Mouse (Mus musculus) lung, postnatal 25 days (tissue): ENCODE data around the gene C130050O18Rik.
A peak's percentile ranks its signal among the peaks of the same experiment; 100 is the strongest.

Experiments
- DNase-seq: peaks from one replicate; pipeline ENCODE4 v3.0.0; 2022; ENCODE audit warnings: low spot score

Gene C130050O18Rik

DNA sequence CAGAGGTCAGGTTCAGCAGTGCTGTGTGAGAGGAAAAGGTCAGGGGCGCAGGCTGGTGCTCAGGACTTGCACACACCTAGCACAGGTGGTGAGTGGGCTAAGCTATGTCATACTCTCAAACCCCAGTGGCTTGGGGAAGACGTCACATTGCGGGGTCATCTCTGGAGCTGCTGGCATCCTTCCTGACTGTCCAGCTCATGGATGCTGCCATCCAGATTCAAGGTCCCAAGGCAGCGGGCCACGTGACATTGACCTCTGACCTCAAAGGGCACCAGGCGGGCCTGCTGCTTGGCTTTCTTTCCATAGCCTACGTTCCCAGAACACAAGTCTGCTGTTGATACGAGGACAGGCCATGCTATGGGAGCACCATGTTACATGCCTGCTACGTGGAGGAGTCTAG is 21.9 kb downstream of the C130050O18Rik start:
- no peak for DNase-seq

DNA sequence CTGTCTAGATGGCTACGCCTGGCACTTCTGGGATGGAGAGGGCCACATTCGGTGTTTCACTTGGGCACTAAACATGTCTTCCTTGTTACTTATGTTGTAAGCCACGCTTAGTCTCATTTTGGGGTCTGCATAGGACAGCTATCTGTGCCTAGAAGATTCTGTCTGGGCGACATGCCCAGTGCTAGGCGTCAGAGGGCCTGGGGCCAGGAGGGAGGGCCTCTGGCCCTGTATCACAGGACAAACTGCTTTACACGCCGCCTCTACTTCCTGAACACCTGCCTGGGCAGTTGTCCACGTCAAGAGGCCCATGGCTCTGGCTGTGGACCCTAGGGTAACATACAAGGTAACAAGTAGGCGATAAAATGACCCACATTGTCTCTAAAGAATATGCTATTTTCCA is 22.9 kb downstream of the C130050O18Rik start:
- DNase-seq: peak; percentile 42

DNA sequence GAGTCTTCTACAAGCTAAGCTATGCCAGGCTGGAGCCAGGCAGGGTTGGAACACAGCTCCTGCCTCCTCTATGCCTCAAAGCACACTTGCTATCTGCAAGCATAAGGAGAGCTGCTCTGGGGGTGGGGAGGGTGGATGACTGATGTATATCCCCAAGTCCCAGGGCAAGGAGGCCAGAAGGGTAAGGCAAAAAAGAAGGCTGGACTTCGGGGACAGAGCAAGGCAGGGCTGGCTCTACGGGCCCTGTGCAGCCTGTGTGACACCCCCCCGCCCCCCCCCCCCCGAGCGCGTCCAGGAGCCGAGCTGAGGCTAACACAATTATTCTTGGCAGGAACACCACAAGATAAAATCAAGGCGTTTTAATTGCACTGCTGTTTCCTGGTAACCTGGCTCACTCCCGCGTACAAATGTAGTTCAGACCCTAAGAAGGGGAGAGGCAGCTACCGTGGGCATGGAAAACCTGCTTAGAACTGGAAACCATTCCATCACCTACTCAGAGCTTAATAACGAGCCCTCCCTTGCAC is 24.8 kb downstream of the C130050O18Rik start:
- no peak for DNase-seq

GRCm38 (mm10) chr5:139432333-139432732 is 27.3 kb downstream of the C130050O18Rik start:
- DNase-seq: no peak

DNA sequence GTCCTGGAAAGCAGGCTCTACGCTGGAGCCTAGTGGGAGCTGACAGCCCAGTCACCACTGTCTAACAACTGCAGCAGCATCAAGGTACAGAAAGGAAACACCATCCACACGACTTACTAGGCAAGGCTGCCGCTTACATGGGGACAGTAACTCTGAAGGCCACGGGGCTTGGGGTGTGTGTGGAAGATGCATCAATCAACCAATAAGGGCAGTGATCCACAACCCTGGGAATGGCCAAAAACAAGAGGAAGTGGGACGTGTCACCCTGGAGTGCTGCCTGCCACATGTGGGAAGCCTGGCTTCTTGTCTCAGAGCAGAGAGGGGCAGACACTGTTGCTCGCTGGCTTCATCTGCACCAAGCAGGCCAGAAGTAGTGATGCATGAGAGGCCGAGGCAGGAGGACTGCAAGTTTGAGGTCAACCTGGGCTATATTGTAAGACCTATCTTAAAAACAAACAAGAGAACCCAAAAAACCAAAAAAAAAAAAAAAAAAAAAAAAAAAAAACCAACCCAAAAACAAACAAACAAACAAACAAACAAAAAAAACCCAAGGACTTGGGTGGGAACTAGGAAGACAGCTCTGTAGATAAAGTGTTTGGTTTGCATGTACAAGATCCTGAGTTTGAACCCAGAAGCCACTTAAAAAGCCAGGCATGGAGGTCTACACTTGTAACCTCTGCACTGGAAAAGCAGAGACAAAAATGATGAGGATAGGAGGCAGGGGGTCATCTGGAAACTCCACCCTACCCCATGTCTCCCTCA is 27.8 kb downstream of the C130050O18Rik start:
- no peak for DNase-seq

DNA sequence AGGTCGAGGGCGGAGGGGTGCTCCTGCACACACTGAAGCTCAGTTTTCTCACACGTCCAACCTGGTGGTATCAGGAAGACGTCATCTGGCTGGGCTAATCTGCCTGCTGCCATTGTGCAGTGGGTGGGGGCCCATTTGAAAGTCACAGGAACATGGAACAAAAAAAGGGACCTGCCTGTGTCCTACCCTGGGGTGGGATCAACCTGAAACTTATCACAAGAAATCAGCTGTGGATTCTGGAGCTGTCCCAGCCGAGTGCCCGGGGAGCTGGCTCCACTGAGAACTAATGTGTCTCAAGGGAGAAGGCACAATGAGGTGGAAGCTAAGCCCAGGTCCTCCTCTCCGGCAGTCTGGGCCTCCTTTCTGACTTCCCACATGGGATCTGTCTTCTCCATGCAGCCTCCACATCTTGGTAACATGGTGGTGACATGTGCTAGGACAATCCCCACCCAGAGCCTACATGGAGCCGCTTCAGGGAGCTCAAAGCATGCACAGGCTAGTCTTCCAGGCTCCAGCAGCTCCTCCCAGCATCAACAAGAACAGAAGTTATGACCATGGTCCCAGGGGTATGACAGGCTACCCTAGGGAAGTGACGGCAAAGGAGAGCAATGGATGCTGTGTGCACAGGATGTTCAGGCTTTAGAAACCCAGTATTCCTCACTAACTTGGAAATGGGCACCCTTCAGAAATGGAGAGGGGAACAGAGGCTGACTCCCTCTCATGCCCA is 28.9 kb downstream of the C130050O18Rik start:
- no peak for DNase-seq

GRCm38 (mm10) chr5:139434940-139435339 is 29.9 kb downstream of the C130050O18Rik start:
- no peak for DNase-seq

DNA sequence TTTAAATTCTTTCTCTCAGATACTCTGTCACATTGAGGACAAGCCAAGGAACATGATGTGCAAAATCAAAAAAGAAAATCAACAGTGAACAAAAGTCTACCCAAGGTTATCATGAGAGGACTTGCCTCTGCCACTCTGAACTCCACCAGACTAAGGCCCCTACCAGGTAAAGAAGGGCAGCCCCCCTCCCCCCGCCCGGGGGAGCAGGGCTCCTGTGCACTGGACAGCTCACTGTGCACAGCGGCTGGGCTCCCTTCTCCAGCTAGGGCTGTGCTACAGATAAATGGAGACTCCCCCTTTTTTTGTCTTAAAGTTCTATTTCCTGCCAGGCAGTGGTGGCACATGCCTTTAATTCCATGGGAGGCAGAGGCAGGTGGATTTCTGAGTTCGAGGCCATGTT is 32.7 kb downstream of the C130050O18Rik start:
- no peak for DNase-seq

GRCm38 (mm10) chr5:139438440-139438839 is 33.4 kb downstream of the C130050O18Rik start:
- DNase-seq: no peak

DNA sequence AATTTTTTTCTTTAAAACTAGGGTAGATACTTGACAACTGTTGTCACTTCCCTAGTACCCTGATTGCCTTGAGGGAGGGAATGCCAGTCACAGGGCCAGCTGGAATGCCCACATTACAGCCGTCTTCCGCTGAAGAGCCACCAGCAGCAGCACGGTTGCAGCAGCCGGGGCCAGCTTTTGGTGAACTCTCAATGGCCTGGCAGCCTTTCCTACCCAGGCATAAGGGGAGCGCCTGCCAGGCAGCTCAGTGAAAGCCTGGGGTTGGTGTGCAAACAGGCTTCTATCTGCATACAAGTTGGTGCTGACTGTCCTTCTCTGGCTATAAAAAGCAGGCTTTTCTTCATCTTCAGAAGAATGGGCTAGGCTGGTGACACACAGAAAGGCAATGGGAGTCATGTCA is 35.4 kb downstream of the C130050O18Rik start:
- no peak for DNase-seq

GRCm38 (mm10) chr5:139440926-139441725 is 36.0 kb downstream of the C130050O18Rik start:
- no peak for DNase-seq

DNA sequence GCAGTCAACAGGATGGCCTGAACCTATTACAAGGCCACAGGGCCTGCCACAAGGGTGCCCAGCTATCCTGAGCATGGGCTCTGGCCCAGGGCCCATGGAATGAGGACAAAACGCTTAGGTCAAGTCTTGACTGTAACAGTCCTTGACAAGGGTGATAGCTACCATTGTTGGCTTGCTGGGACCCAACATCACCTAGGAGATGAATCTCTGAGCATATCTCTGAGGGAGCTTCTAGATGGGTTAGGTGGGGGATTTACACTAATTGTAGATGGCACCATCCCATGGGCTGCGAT is 36.6 kb downstream of the C130050O18Rik start:
- no peak for DNase-seq

DNA sequence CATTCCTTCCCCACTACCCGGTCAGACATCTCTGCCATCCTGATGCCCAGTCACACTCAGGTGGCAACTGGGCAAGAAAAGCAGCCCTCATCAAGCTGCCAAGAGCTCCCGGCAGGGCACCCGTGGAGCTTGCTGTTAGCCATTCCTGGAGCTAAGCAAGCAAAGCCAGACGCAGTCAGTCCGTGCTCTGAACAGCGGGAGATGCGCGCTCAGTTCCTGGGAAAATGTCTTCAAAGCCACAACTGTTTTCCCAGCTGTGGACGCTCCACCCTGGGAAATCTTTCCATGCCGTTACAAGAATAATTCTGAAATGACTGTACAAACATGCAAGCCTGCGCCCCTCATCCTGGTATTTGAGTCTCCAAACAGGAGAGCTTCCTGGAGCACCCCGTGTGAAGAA is 37.3 kb downstream of the C130050O18Rik start:
- no peak for DNase-seq

- no peak for DNase-seq
Observed at GRCm38 (mm10) chr5:139442962-139443361, 37.9 kb downstream of the C130050O18Rik start.

GRCm38 (mm10) chr5:139445258-139445657 is 40.2 kb downstream of the C130050O18Rik start:
- no peak for DNase-seq

DNA sequence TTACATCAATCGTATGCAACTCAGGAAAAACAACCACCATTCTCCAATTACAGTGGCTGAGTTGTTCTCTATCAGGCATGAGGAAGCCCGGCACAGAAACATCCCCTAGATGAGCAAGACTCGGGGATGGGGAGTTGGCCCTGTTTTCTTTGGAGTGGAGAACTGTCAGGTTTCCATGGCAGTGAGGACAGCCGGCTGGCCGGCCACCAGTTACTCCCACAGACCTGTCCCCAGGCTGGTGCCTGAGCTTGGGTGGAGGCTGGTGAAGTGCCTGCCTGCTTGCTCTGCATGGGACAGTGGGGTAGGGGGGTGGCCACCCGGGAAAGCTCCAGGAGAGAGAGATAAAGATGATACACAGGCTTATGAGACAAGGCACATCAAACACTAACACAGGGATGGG is 42.9 kb downstream of the C130050O18Rik start:
- no peak for DNase-seq

DNA sequence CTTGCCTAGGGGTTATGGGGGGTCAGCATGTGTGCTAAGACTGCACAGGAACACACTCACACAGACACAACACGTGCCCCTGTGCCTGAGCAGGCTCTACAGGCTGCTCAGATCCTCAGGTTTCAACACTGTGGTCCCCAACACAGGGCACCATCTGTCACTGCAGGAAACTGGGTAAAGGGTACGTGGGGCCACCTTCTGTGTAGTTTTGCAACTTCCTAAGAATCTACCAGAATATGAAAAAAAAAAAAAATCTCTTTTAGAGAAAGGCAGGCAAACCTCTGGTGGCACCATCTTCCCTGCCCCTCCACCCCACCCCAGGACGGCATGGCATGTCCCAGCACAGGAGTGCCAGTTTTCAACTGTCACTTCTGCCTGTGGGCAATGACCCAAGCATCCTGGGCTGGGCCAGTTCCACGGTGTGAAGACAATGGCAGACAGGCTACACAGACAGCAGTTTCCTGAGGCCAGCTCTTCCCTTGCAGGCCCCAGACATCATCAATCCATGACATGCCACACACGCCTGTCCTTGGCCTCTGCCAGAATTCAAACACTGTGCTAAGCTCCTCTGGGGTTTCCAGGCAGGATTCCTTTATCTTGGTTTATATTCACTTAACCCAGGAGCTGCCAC is 44.2 kb downstream of the C130050O18Rik start:
- DNase-seq: peak; percentile 32

DNA sequence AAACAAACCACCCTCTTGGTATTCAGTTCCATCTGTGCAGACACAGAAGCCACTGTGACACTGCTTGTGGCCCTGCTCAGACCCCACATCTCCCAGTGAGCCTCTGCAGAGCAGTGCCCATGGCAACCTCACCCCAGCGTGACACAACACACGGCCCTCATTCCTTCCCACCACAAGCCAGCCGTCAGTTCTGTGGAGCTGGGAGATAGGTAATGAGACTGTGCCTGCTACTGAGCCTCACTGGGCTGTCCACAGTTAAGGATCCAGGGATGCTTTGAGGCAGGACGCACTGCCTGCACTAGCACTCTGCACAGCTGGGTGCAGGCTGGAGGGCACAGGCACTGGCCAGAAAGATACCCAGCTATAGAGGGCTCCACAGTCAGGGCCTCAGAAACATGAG is 44.8 kb downstream of the C130050O18Rik start:
- no peak for DNase-seq

DNA sequence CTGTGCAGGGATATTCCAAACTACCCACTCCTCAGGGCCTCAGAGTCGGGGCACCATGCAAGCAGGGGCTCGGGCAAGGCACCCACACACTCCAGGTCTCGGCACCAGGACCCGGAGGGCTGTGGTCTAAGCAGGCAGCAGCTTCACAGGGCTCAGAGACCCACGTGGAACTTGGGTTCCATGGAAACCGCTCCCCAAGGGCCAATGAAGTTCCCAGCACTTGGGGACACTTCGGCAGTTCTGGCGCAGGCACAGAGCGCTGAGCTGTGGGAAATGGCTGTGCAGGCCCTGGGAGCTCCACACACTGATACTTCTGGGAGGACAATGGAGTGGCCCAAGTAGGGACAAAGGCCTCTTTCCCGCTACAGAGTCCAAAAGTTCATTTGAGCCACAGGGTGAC is 48.0 kb downstream of the C130050O18Rik start:
- DNase-seq: no peak

DNA sequence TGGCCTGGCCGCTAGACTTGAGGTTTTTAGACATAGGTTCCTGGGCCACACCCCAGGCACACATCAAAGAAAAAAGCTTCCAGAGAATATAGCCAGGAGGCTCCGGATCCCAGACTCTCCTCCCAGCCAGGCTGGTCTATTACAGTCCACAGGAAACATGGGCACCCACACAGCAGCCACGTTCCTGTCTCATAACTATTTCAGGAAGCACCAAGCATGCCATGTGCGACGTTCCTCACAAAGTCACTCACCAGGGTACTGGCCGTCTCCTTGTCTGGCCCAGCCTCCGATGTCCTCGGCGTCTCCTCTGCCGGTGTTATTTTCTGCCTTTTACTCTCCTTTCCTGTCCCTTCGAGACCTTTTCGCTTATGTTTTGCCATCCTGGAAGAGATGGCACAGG is 50.1 kb downstream of the C130050O18Rik start:
- DNase-seq: no peak

DNA sequence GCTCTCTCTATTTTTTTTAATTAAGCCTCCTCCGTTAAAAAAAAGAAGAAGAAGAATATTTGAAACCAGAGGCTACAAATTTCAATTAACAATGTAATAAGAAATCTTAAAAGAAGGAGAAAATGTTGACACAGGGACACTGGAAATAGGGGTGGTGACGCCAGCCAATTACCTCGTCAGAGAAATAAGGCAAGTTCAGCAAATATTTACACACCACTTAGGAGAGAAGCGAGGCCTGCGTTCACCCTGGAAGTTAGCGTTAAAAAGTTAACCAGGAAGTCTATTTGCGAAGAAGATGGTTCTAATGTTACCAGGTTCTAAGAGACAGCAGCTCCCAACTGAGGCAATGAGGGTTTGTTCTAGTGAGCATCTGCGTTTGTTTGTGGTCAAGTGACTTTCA is 52.2 kb downstream of the C130050O18Rik start:
- peak; percentile 72 for DNase-seq

DNA sequence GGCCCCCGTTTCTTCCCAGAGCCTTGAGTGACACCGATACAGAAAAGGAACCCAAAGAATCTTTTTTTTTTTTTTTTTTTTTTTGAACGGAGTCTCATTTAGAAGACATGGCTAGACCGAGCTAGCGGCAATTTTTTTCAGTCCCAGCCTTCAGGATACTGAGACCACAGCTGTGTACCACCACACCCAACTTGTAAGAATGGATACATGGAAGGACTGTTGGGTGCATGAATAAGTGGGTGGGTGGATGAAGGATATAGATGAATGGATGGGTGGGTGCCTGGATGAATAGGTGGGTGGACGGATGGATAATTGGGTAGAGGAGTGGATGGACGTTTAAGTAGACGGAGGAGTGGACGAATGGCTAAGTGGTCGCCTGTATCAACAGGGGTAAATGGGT is 54.9 kb downstream of the C130050O18Rik start:
- DNase-seq: no peak
